Mouse (Mus musculus) myocyte (in vitro differentiated cells): ENCODE data around the gene Aox3.

Experiments
- MAX ChIP-seq: IDR thresholded peaks from one replicate; pipeline ENCODE4 v1.6.1; 2011; ENCODE audit warnings: low read depth, mild to moderate bottlenecking, control low read depth
- MYOD1 ChIP-seq, 3 experiments: IDR thresholded peaks; one replicate each; pipeline ENCODE4 v1.6.1; 2011; ENCODE audit warnings: control low read depth in 2 of 3, low read depth in 2 of 3, mild to moderate bottlenecking in 2 of 3, moderate library complexity in 1 of 3; ENCODE audit not compliant: insufficient read length in 2 of 3, control insufficient read depth in 1 of 3
- POLR2A ChIP-seq: IDR thresholded peaks from one replicate; pipeline ENCODE4 v1.6.1; 2011; ENCODE audit warnings: low read depth, mild to moderate bottlenecking, control low read depth, moderate library complexity; ENCODE audit not compliant: insufficient read length
- POLR2AphosphoS2 ChIP-seq: IDR thresholded peaks from one replicate; pipeline ENCODE4 v1.6.1; 2011; ENCODE audit warnings: low read depth, control low read depth; ENCODE audit not compliant: insufficient read length
- REST ChIP-seq: IDR thresholded peaks from one replicate; pipeline ENCODE4 v1.6.1; 2011; ENCODE audit warnings: mild to moderate bottlenecking, control low read depth, moderate library complexity; ENCODE audit not compliant: insufficient read depth, insufficient read length
- TCF3 ChIP-seq: IDR thresholded peaks from one replicate; pipeline ENCODE4 v1.6.1; 2011; ENCODE audit warnings: low read depth, control low read depth; ENCODE audit not compliant: insufficient read length
- USF1 ChIP-seq: IDR thresholded peaks from one replicate; pipeline ENCODE4 v1.6.1; 2011; ENCODE audit warnings: low read depth, mild to moderate bottlenecking, control low read depth, moderate library complexity

- TF ChIP-seq REST, result no peak
- no peak for TF ChIP-seq POLR2AphosphoS2
- TF ChIP-seq MYOD1 (IDR thresholded peaks at IDR 0.05; ENCODE audit: control insufficient read depth in 1 of 3, insufficient read length in 2 of 3, low read depth in 2 of 3), result no peak
- no peak for TF ChIP-seq POLR2A
- no peak for TF ChIP-seq USF1
- no peak for TF ChIP-seq TCF3
- TF ChIP-seq MAX, result no peak
These were observed 1.6 kb upstream of the Aox3 start for GRCm38 (mm10) chr1:58111315-58111714.
